Mouse (Mus musculus) c-Kit-positive CD71-positive TER-119-negative erythroid progenitor cells, embryonic 14.5 days (primary cell): ENCODE data around the gene Olr1.
"Not testable (repeated sequence)": the region's sequence is repeated elsewhere in the genome, so short reads cannot be mapped to it uniquely, and the experiment has no call there.

ENCODE experiments used
- DNase-seq: peaks from one replicate; pipeline ENCODE4 v3.0.0-alpha.2; 2013; ENCODE audit warnings: low read depth

Gene Olr1

DNA sequence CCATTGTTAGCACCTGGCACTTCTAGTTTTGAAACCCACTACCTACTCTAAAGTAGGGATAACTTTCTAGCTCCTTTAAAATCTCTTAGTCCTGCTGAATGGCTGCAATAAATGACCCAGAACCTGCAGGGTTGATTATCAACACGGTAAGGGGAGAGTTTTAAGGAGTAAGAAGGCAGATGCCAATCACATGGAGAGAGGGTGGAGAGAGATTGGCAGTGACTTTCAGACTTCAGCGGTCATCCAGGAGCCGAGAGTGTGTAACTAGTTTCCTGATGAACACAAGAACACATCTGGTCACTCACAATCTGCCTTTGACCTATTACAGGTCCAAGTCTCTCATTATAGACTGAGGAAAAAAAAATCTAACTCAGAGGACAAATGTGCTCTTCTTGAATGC, 5.4 kb upstream of the Olr1 start, which contains the start of gene Tmem52b:
Gene Tmem52b, plus strand, starts transcription at position 189 of the 400 bp plus-strand sequence.
- no peak for DNase-seq

DNA sequence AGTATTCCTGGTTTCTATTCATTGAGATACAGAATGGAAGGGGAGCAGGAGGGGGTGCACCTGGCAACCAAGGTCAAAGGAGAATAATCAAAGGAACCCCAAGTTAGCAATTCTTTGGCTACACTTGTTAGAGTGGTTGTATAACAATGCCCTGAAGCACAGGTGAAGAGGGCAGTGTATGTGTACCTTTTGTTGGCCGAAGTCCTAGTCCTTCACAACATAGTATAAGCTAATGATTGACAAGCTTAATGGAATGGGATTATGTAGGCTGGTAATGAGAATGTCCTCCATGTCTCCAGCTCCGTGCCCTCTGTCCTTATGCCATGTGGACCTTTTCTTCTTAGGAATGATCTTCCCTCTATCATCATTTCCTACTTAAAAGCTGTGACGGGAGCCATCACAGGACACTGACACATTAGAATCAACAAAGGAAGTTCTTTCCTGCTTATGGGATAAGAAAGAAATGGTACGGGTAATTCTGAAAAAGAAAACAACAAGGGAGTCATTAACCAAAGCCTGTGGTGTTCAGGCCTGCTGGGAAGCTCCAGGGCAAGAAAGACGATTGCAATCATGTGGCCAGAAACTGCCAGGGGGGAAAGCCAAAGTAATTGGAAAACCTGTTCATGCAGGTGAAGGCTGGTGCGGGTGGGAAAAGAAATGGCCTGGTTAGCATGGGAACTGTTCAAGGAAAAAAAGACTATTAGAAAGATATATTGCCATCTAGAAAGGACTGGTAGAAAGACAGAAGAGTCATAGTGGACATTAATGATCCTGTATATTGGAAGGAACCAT, 3.4 kb upstream of the Olr1 start:
- DNase-seq: no peak

DNA sequence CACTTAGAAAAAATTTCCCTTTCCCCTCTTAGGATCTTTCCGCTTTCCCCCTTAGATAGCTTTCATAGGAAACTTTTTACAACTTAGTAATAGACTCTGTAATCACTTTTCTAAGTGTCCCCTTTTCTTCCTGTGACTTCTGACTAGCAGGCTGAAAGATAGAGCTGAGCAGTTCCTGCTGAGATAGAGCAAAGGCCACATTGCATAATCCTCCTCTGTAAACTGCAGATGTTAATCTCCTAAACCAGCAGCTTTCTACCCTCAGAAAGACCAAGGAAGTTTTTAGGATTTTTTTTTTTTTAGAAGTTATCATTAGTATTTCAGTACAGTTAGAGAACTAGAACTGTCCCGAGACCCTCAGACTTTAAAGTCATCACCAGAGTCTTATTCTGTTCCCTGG, 3.5 kb downstream of the Olr1 start:
- DNase-seq: no peak

DNA sequence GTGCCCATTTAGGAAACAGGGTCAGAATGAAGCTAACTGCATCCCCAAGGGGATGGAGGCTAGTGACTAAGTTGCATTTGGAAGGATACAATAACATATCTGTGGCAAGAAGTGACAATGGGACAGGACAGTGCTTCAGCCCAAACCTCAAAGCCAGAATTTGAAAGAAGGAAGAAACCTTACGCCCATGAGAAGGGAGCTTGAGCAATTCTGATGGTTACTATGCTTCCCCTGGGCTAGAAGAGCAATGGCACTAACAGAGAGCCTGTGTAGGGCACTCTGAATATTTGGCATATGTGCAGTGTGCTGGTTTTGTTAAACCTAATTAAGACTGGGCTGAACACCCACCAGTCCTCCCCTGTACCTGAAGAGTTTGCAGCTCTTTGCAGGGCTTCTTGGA, 7.4 kb downstream of the Olr1 start:
- not testable (repeated sequence) for DNase-seq

DNA sequence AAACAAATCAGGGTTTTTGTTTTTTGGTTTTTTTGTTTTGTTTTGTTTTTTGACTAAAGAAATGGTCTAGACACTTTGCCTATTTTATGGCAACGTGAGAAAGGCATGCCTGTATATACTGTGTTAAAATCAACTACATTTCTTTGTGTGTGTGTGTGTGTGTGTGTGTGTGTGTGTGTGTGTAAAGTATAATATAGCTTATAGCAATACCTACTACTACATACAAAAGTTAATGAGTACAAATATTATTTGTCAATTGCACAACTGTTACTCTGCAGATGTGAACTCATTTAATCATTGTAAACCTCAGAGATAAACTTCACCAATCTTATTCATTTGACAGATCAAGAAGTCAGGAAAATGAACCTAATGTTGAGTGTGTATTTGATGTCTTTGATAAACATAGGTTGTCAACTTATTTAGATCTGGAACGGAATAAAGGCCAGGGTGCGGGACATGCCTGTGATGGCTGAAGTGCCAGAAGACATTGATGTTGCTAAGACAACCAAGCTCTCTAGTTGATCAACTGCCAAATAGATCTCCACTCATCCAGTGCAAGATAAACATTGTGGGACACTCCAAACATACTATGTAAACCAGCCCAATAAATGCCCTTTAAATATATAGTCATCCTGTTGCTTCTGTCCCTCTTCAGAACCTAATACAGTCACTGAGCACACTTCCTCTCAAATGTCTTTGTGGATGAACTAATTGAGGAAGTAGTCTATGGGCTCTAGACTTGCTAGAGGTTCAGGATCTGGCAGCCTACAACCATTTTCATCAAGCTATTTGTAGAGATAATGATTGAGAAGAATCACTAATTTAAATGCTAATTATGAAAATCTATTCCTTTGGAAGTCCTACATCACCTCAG, 9.4 kb downstream of the Olr1 start:
- DNase-seq: no peak

DNA sequence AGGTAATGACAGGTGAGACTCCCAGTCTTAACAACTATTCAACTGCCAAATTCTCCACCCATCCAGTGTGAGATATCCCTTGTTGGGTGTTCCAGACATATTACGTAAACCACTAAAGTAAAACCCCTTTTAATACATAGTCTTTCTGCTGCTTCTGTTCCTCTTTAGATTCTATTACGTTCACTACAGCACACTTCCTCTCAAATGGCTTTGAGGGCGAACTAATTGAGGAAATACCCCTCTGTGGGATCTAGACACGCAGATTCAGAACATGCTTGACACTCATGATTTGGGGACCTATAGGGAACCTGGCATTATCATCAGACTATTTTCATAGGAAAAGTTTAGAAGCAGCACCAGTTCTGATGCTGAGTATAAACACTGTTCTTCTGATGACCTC, 12.0 kb downstream of the Olr1 start:
- DNase-seq: no peak

DNA sequence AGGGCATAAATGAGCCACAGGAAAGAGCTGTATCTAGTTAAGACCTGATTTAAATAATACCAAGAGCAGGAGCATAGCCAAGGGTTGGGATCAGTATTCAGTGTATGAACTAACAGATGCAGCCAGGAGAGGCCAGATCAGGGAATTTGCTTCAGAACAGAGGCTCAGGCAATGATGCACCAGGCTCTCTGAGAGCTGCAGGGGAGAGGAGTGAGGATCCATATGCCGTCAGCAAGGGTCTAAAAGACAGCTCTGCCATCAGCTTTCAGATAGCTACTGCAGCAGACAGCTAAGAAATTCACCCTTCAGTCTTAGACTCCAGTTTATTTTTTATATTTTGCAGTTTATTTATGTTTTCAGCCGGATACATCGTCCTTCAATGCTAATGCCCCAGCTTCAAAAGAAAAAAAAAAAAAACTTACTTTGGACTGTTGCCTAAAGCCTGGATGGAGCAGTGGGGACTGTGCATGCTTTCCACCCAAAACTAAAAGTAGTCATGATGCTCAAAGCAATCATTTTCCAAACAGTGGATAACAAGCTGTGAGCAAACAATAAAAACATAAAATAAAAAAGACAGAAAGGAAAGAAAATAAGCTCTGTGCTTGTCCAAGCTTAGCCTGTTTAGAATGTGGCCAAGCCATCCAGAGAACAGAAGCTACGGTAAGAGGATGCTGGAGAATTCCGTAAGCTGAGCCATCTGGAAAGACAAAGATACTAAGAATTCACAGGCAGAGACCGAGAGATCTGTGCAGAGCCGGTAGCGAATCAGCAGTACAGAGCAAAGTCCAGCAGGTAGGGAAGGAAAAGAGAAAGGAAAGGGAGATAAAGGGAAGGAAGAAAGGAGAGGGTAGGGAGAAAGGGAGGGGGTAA, 26.6 kb downstream of the Olr1 start:
- DNase-seq: no peak

DNA sequence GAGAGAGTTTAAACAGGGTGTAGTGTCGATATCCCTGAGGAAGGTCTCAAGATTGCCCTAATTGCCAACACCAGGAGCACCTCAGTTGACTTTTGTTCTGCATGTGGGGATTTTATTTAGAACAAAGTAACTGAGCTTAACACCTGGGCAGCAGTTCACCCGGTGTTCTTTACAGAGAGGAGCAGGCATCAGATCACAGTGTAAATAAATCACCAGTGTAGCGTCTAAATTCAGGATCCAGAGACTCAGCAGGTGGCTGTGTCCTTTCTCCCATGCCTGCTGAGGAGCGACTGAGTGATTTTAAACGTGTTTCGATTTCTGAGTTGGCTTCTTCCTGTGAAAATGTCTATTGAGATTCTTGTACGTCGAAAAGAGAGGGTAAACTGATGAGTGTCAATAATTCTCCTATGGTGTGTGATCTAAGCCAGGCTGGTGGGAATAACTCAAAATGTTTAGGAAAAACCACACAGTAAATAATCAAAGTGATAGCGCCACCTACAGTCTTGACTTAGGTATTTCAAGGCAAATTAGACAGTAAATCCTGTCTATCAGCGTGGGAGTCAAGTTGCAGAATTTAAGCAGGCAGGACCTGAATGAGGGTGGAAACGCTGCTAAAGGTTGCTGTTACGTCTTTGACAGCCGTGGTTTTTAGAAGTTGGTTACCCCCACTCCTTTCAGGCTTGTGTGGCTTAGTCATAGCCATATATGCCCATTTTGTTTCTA, 30.4 kb downstream of the Olr1 start:
- peak; percentile 5 for DNase-seq

DNA sequence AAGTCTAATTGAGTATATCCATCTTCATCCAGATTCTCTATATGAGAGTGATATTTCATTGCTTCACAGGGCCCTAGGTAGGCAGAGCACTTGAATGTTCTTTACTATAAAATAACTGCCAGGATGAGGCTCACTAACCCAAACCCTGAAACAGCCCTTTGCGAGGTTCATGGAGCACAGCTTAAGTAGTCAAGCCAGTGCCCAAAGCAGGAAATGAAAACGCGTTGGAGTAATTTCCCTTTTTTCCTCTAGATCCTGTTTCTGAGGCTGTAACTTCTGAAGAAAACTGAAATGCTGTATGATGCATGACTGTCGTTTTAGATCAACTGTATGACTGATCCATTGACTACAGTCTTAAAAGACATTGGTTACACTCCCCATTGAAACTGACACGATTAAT, 34.3 kb downstream of the Olr1 start:
- no peak for DNase-seq

DNA sequence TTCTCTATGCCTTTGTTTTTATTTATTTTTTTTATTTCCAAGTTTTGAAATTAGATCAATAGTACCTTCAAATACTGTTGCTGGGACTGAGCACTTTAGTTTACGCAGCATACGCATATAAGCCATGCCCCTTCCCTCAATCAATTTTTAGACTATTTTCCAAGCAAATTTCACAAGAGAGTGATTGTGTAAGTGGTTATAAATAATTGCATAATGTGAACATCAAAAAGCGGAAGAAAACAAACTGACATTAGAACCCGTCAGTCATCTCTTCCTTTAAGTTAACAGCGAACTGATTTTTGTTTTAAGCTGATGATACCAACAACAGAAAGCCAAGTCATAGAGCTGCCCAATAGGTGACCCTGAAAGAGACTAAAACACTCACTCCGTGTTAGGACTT, 35.6 kb downstream of the Olr1 start:
- no peak for DNase-seq

DNA sequence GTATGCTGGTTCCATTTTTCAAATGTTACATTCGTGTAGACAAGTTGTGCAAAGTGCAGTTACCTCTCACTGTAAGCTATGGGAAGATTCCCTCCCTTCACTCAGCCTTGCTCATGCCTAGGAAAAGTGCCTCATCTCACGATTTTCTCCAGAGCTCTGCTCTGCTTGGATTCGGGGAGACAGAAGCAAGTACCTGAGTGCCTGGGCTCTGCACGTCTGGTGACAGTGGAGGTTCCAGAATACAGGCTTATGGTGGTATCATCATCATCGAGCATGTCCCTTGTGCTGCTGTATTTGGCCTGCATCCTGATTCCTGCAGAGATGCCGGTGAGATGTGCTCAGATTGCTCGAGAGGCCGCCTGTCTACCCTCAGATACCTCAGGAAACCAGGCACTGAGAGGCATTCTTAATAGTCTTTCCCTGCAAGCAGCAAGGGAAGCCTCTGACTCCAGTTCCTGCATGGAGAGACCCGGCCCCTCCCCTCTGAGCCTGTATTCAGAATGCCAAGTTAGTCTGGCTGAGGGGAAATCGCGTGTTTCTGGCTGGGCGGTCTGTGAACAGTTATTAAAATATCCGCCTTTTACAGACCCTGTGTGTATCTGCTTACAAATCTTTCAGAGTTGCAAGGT, 55.4 kb downstream of the Olr1 start, which contains the start of gene Clec1a:
Gene Clec1a, minus strand, starts transcription at position 590 of the 629 bp plus-strand sequence.
- no peak for DNase-seq

DNA sequence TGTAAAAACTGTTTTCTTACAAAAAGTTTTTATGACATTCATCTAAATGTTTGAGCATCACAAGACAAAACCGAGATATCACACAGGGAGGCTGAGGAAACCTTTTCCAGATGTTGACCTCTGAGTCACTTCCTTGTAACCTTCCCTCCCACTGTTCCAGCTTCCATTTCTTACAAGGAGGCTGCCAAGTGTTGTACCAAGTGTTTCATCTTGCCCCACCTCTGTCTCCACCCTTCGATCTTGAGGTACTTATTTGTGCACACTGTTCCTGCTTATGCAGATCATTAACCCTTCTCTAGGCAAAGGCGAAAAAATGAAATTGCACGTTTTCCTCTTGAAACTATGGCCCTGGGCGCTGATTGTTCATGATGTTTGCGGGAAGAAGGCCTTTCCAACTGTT, 57.2 kb downstream of the Olr1 start:
- no peak for DNase-seq

DNA sequence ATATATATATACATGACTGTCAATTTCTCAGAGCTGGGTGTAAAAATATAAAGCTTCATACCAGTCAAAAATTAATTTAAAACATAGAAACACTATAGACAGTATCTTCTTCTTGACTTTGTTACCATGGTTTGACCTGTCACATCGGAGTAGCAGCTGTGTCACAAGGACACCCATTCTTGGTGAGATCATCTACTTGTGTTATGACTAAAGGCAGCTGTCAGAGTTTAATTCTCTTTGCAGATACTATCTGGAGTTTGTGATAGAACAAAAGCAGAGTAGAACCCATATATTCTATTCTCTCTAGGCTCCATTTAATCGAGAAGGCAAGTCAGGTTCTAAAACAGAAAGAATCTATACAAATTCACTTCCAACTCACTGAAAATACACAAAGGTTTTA, 68.9 kb downstream of the Olr1 start:
- DNase-seq: no peak

DNA sequence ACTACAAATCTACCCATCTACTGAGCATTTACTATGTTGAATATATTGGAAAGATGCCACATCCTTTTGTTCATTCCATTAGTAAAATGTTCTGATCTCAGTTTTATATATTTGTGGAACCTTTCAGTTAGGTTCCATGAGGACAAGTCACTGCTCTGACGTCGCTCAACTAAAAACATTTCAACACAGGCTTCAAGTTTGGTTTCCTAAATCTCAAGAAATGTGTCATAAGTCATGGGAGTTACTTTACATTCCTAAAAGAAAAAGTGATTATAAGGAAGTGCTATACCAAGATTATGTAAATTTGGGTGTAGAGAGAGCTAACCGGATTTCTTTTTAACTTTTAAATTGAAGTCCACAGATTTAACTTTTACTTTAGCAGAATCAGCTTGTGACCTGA, 70.9 kb downstream of the Olr1 start:
- no peak for DNase-seq
